1 mouse cellular context compared by ENCODE assay signal in genomic region chr5:135008671-135009589, GRCm38 (mm10).
TF ChIP-seq lines count a peak whose summit lies in the region.

TSS of gene Abhd11 (plus strand) at chr5:135009152.

TF ChIP-seq in MEL, 35 proteins besides CTCF, POLR2A, EP300 and RAD21 (continued from another document):
- no peak for TF ChIP-seq TCF12 (IDR thresholded peaks at IDR 0.05; ENCODE audit: low read depth, low read length)
- TF ChIP-seq TAL1 (IDR thresholded peaks at IDR 0.05; ENCODE audit: low read length) = no peak
- peak; percentile 79 for TF ChIP-seq MXI1 (IDR thresholded peaks at IDR 0.05; ENCODE audit: low read depth, low read length)
- peak; percentile 93 for TF ChIP-seq ZMIZ1 (IDR thresholded peaks at IDR 0.05; ENCODE audit: low read depth, low read length)
- TF ChIP-seq ELF1 (IDR thresholded peaks at IDR 0.05; ENCODE audit: low read depth, low read length) = peak; percentile 83
TF ChIP-seq in MEL: peak in this region for 18.
